Mouse (Mus musculus) embryonic facial prominence, embryonic 14.5 days (tissue): Measurements from ENCODE around the gene Tfcp2l1. TPM values are rescaled to one million over a fixed set of nuclear protein-coding genes. Genes with fewer than 3 reads are reported as not detected.

Experiments used
- ATAC-seq: fragments of 200-750 bp; cut with Nextera tagmentation; 2 replicates; pipeline ENCODE4 v1.8.0; 2017; ENCODE audit warnings: low read depth, moderate number of reproducible peaks, moderate TSS enrichment
- DNase-seq: peaks from one replicate; pipeline ENCODE4 v3.0.0-alpha.2; 2015; ENCODE audit warnings: low spot score
- H3K27ac ChIP-seq: fragments of 300-500 bp; sonication (generic); replicated peaks from 2 replicates; pipeline ENCODE4 v1.5.1; 2014; ENCODE audit warnings: low read depth, mild to moderate bottlenecking, low read length, moderate library complexity
- H3K27me3 ChIP-seq: fragments of 300-500 bp; sonication (generic); replicated peaks from 2 replicates; pipeline ENCODE4 v1.6.1; 2014; ENCODE audit warnings: low read length; ENCODE audit not compliant: control insufficient read depth, insufficient read depth
- H3K36me3 ChIP-seq: fragments of 300-500 bp; sonication (generic); 2 replicates; pipeline ENCODE4 v1.6.1; 2014; ENCODE audit warnings: low read length, mixed read lengths; ENCODE audit not compliant: control insufficient read depth, insufficient read depth
- H3K4me1 ChIP-seq: fragments of 300-500 bp; sonication (generic); 2 replicates; pipeline ENCODE4 v1.6.1; 2014; ENCODE audit warnings: antibody characterized with exemption, low read length; ENCODE audit not compliant: control insufficient read depth, insufficient read depth
- H3K4me2 ChIP-seq: fragments of 300-500 bp; sonication (generic); 2 replicates; pipeline ENCODE4 v1.6.1; 2014; ENCODE audit warnings: low read depth, mild to moderate bottlenecking, low read length, moderate library complexity, mixed read lengths
- H3K4me3 ChIP-seq: fragments of 300-500 bp; sonication (generic); 2 replicates; pipeline ENCODE4 v1.5.1; 2014; ENCODE audit warnings: low read depth, mild to moderate bottlenecking, low read length
- H3K9ac ChIP-seq: fragments of 300-500 bp; sonication (generic); 2 replicates; pipeline ENCODE4 v1.6.1; 2014; ENCODE audit warnings: low read depth, mild to moderate bottlenecking, low read length, moderate library complexity, mixed read lengths
- H3K9me3 ChIP-seq: fragments of 300-500 bp; sonication (generic); 2 replicates; pipeline ENCODE4 v1.6.1; 2016; ENCODE audit warnings: low read length; ENCODE audit not compliant: control insufficient read depth
- WGBS: fragments of 180-500 bp; shearing (Covaris S2); extraction: QIAGEN DNeasy Blood & Tissue Kit; methylation state at CpG from one replicate; pipeline ENCODE4 v1.1.7; 2014; 5-methylcytosine and 5-hydroxymethylcytosine counted together
- polyA plus RNA-seq: library from polyadenylated mRNA; unstranded; fragments of >200 nt; fragmentation: Nextera tagmentation; extraction: Ambion mirVana; gene quantifications from 2 replicates; pipeline ENCODE4 v1.2.1, GENCODE M21; 2014

Gene Tfcp2l1
- 1.4 and 2.8 TPM in 2 replicates for polyA plus RNA-seq

GRCm38 (mm10) chr1:118627781-118628464, at the start of gene Tfcp2l1:
Tfcp2l1 (plus strand) TSS chr1:118627945.
- WGBS: 0% methylated on average over 29 of the region's 48 CpGs
- peak within 1 kb of the TSS; percentile 44 for H3K4me3 ChIP-seq
- H3K36me3 ChIP-seq: no peaks in the 10 kb centered on the region
- ATAC-seq (peak; percentile 90), DNase-seq (peak; percentile 72)
- no peak within 1 kb of the TSS for H3K27ac ChIP-seq
- no peaks in the 10 kb centered on the region for H3K9me3 ChIP-seq
- H3K9ac ChIP-seq: peak within 1 kb of the TSS; percentile 45
- H3K4me1 ChIP-seq: no peaks in the 10 kb centered on the region
- peak within 1 kb of the TSS; percentile 71 for H3K4me2 ChIP-seq
- peaks cover 27% of the 10 kb centered on the region for H3K27me3 ChIP-seq

DNA sequence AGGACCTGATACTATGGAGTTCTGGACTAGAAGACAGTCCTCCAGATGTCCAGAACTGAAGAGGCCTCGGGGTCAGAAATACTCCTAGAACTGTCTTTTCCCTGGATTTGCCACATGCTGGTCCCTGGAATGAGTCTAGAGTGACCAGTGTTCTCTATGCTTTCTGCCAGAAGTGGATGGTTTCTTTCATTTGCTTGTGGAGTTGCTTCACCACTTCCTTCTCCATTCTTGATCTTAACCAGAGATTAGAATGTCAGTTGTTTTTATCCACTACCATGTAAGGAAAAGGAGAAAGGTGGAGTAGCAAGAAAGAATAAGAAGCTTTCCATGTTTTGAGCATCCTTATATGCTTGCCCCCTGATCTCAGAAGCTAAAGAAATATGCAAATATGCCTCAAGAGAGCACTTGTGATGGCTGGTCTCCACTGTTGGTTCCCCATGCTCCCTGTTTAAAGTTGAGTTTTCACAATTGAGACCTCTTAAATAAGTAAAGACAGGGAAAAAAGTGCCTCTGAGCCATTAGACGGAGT, 47.5 kb upstream of the Tfcp2l1 start:
- H3K4me1 ChIP-seq: no peaks in the 10 kb centered on the region
- no peaks in the 10 kb centered on the region for H3K27me3 ChIP-seq
- no peak for DNase-seq
- no peak overlapping the region for H3K4me3 ChIP-seq
- no peak overlapping the region for H3K27ac ChIP-seq
- WGBS: 93% methylated on average over 2 of the region's 2 CpGs
- H3K4me2 ChIP-seq: no peak overlapping the region
- no peak for ATAC-seq
- no peaks in the 10 kb centered on the region for H3K9me3 ChIP-seq
- peaks cover 49% of the 10 kb centered on the region for H3K36me3 ChIP-seq
- H3K9ac ChIP-seq: no peak overlapping the region

DNA sequence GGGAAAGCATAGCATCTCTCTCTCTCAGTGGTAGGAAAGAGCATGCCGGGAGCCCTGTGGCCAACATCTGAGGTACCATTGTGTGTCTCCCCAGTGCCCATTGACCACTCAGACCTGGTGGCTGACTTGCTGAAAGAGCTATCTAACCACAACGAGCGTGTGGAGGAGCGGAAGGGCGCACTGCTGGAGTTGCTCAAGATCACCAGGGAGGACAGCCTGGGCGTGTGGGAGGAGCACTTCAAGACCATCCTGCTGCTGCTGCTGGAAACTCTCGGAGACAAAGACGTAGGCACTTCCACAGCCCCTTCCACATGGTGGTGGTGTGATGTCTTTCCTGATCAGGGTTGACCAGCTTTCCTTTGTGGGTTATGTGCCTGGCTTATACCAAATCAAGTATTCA, 46.6 kb upstream of the Tfcp2l1 start:
- no peaks in the 10 kb centered on the region for H3K27me3 ChIP-seq
- 98% methylated on average over 8 of the region's 8 CpGs for WGBS
- ATAC-seq (no peak), DNase-seq (no peak)
- H3K9me3 ChIP-seq: no peaks in the 10 kb centered on the region
- H3K4me1 ChIP-seq: no peaks in the 10 kb centered on the region
- H3K36me3 ChIP-seq: peaks cover 39% of the 10 kb centered on the region
- H3K9ac ChIP-seq: no peak overlapping the region
- H3K4me3 ChIP-seq: no peak overlapping the region
- H3K4me2 ChIP-seq: no peak overlapping the region
- no peak overlapping the region for H3K27ac ChIP-seq

DNA sequence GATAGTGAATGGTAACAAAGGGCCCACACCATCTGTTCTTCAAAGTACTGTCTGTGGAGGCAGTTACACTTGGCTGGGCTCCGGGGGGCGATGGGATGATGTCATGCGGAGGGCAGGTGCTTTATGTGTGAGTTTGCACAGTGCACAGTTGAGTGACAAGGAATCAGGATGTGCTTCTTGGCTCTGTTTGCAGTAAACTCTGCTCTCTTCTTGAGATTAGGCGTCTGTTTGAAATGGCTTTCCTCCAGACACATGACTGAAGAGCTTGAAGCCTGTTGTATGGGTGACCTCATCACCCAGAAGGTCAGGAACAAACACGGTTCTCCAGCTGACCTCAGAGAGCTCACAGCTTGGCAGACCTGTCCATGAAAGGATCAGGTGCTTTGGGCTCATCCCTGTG, 38.0 kb upstream of the Tfcp2l1 start:
- Histone ChIP-seq H3K9me3 (no peaks in the 10 kb centered on the region), H3K4me3 (no peak overlapping the region), H3K27me3 (no peaks in the 10 kb centered on the region), H3K4me2 (no peak overlapping the region), H3K9ac (no peak overlapping the region), H3K36me3 (peaks cover 52% of the 10 kb centered on the region), H3K27ac (no peak overlapping the region), H3K4me1 (no peaks in the 10 kb centered on the region)
- DNase-seq (no peak), ATAC-seq (peak; percentile 70; the same call in 1 of the 2 replicates)
- WGBS: 74% methylated on average over 5 of the region's 5 CpGs

GRCm38 (mm10) chr1:118592933-118593332, 34.8 kb upstream of the Tfcp2l1 start:
- H3K4me3 ChIP-seq: no peak overlapping the region
- H3K9ac ChIP-seq: no peak overlapping the region
- no peaks in the 10 kb centered on the region for H3K4me1 ChIP-seq
- H3K9me3 ChIP-seq: no peaks in the 10 kb centered on the region
- H3K27me3 ChIP-seq: no peaks in the 10 kb centered on the region
- ATAC-seq (no peak), DNase-seq (no peak)
- WGBS: 99% methylated on average over 4 of the region's 4 CpGs
- no peak overlapping the region for H3K4me2 ChIP-seq
- peaks cover 79% of the 10 kb centered on the region for H3K36me3 ChIP-seq
- no peak overlapping the region for H3K27ac ChIP-seq

GRCm38 (mm10) chr1:118595395-118595794, 32.4 kb upstream of the Tfcp2l1 start:
- H3K4me1 ChIP-seq: no peaks in the 10 kb centered on the region
- H3K36me3 ChIP-seq: peaks cover 87% of the 10 kb centered on the region
- H3K4me3 ChIP-seq: no peak overlapping the region
- ATAC-seq: no peak
- H3K4me2 ChIP-seq: no peak overlapping the region
- H3K9ac ChIP-seq: no peak overlapping the region
- 83% methylated on average over 2 of the region's 2 CpGs for WGBS
- no peak for DNase-seq
- H3K27me3 ChIP-seq: no peaks in the 10 kb centered on the region
- no peak overlapping the region for H3K27ac ChIP-seq
- no peaks in the 10 kb centered on the region for H3K9me3 ChIP-seq

DNA sequence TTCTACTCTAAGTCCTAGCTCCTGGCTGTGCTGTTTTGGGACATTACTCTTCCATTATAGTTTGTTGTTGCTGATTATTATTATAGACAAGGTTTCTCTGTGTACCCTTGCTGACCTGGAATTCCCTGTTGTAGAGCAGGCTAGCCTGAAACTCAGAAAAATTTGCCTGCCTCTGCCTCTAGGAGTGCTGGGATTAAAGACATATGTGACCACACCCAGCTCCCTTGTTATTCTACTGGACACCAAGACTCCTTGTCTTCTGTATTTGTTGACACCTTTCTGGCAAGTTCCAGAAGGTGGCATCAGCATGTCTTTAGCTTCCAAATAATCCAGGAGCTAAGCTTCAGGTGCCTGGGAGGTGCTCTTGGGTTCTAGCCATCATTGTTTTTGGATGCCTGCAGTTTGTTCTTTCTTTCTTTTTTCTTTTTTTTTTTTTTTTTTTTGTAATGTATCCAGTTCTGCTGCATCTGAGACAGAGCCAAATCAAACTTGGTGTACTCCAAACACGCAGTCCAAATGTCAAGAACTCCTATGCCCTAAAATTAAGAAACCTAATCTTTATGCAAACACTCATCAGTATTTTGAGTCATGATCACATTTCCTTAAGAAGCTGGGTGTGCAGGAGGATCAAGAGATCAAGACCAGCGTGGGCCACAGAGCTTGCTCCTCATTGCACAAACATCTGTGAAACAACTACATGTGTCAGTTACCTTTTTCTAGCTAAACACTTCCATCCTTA, 30.1 kb upstream of the Tfcp2l1 start:
- H3K27me3 ChIP-seq: no peaks in the 10 kb centered on the region
- WGBS: 68% methylated on average over 2 of the region's 2 CpGs
- peak; percentile 14 for DNase-seq
- H3K4me3 ChIP-seq: no peak overlapping the region
- ATAC-seq: no peak
- no peak overlapping the region; the same call in 1 of the 2 replicates for H3K27ac ChIP-seq
- H3K36me3 ChIP-seq: peaks cover 90% of the 10 kb centered on the region
- H3K9ac ChIP-seq: no peak overlapping the region
- H3K4me2 ChIP-seq: no peak overlapping the region
- no peaks in the 10 kb centered on the region for H3K9me3 ChIP-seq
- H3K4me1 ChIP-seq: no peaks in the 10 kb centered on the region

DNA sequence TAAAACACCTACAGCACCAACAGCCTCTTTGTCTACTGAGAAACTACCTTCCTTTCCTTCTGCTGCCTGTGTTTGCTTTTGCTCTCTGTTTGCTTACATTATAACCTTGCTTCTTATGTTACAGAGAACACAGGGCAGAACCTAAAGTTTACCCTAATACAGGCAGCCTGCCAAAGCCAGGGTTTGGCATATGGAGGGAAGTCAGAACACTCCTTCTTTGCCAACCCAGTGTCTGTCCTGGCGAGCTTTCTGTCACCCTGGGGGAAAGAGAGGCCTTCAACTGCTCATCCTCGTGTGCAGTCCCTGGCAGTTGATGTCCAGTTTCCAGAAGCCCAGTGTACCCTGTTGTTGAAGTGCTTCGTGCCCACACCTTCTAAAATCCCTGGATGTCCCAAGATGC, 29.4 kb upstream of the Tfcp2l1 start:
- Histone ChIP-seq H3K4me2 (no peak overlapping the region), H3K4me1 (no peaks in the 10 kb centered on the region), H3K36me3 (peaks cover 92% of the 10 kb centered on the region), H3K4me3 (no peak overlapping the region), H3K27ac (no peak overlapping the region), H3K27me3 (no peaks in the 10 kb centered on the region), H3K9me3 (no peaks in the 10 kb centered on the region), H3K9ac (no peak overlapping the region)
- ATAC-seq: 0 out of 2 replicates have a peak, but pooled peaks have one; percentile 12
- peak; percentile 75 for DNase-seq
- 67% methylated on average over 3 of the region's 3 CpGs for WGBS
